Mouse (Mus musculus): Measurements from ENCODE around the gene Thrap3.

DNA sequence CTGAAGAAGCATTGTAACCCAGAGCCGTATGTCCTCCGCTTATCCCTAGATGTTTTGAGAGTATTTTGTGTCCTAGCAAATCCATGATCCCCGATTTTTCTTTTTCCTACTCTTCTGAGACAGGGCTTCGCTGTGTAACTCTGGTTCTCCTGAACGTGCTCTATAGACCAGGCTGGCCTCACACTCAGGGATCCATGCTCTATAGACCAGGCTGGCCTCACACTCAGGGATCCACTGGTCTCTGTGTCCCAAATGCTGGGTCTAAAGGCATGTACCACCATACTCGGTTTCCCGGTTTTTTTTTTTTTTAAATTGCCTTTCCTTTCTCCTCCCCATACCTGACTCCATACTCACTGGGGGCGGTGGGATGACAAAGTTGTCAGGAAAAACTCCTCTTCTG lies 41.6 kb downstream of the Thrap3 start:
- no peak for TF ChIP-seq POLR2A (IDR thresholded peaks at IDR 0.05; ENCODE audit: borderline replicate concordance, control insufficient read depth, low read depth, low read length)
- no peak for TF ChIP-seq CTCF (IDR thresholded peaks at IDR 0.05; ENCODE audit: control insufficient read depth, insufficient read depth, low read length)

All from bone marrow, adult 2 months (tissue).